Mouse (Mus musculus): ENCODE data around the gene Snph. TPM values are rescaled to one million over a fixed set of nuclear protein-coding genes. Genes with fewer than 3 reads are reported as not detected.

The Snph gene
- polyA plus RNA-seq, 1 experiment from 2014 or later = 2.3 TPM

- WGBS = 87% methylated on average over 2 of the region's 2 CpGs
- DNase-seq (ENCODE audit: low spot score) (no peak), ATAC-seq (ENCODE audit: low FRiP score) (no peak)
Measured at GRCm38 (mm10) chr2:151569452-151569851, 62.9 kb downstream of the Snph start.

GRCm38 (mm10) chr2:151566856-151567255 lies 65.5 kb downstream of the Snph start:
- no peaks in the 10 kb centered on the region for H3K9me3 ChIP-seq (ENCODE audit: control insufficient read depth, low read length)
- H3K27me3 ChIP-seq (ENCODE audit: control insufficient read depth, insufficient read depth, low read length) = no peaks in the 10 kb centered on the region
- ATAC-seq (ENCODE audit: low FRiP score) (no peak), DNase-seq (ENCODE audit: low spot score) (no peak)
- no peaks in the 10 kb centered on the region for H3K36me3 ChIP-seq (ENCODE audit: control insufficient read depth, insufficient read depth, low read length)
- H3K4me3 ChIP-seq (ENCODE audit: low read depth, low read length) = no peak overlapping the region
- no peak overlapping the region for H3K9ac ChIP-seq (ENCODE audit: low read depth, low read length)
- H3K4me2 ChIP-seq (replicated peaks; ENCODE audit: low read depth, low read length) = no peak overlapping the region
- no peaks in the 10 kb centered on the region for H3K4me1 ChIP-seq (replicated peaks; ENCODE audit: control insufficient read depth, insufficient read depth, low read length)
- WGBS = 84% methylated on average over 6 of the region's 6 CpGs
- H3K27ac ChIP-seq (ENCODE audit: low read depth, low read length) = no peak overlapping the region

More at GRCm38 (mm10) chr2:151569452-151569851, 62.9 kb downstream of the Snph start:
- no peak overlapping the region for H3K4me3 ChIP-seq (ENCODE audit: low read depth, low read length)
- H3K27ac ChIP-seq (ENCODE audit: low read depth, low read length) = no peak overlapping the region
- no peaks in the 10 kb centered on the region for H3K9me3 ChIP-seq (ENCODE audit: control insufficient read depth, low read length)
- no peaks in the 10 kb centered on the region for H3K27me3 ChIP-seq (ENCODE audit: control insufficient read depth, insufficient read depth, low read length)
- H3K9ac ChIP-seq (ENCODE audit: low read depth, low read length) = no peak overlapping the region
- H3K4me2 ChIP-seq (replicated peaks; ENCODE audit: low read depth, low read length) = no peak overlapping the region
- H3K36me3 ChIP-seq (ENCODE audit: control insufficient read depth, insufficient read depth, low read length) = no peaks in the 10 kb centered on the region
- H3K4me1 ChIP-seq (replicated peaks; ENCODE audit: control insufficient read depth, insufficient read depth, low read length) = no peaks in the 10 kb centered on the region

- no peaks in the 10 kb centered on the region for H3K27me3 ChIP-seq (ENCODE audit: control insufficient read depth, insufficient read depth, low read length)
- no peak overlapping the region for H3K4me2 ChIP-seq (replicated peaks; ENCODE audit: low read depth, low read length)
- DNase-seq (ENCODE audit: low spot score) (no peak), ATAC-seq (ENCODE audit: low FRiP score) (no peak)
- H3K4me1 ChIP-seq (replicated peaks; ENCODE audit: control insufficient read depth, insufficient read depth, low read length) = no peaks in the 10 kb centered on the region
- H3K4me3 ChIP-seq (ENCODE audit: low read depth, low read length) = no peak overlapping the region
- no peak overlapping the region for H3K9ac ChIP-seq (ENCODE audit: low read depth, low read length)
- 77% methylated on average over 3 of the region's 3 CpGs for WGBS
- H3K27ac ChIP-seq (ENCODE audit: low read depth, low read length) = no peak overlapping the region
- no peaks in the 10 kb centered on the region for H3K9me3 ChIP-seq (ENCODE audit: control insufficient read depth, low read length)
- H3K36me3 ChIP-seq (ENCODE audit: control insufficient read depth, insufficient read depth, low read length) = peaks cover 4% of the 10 kb centered on the region; the same call in 1 of the 2 replicates
Measured at GRCm38 (mm10) chr2:151564986-151565385, 67.4 kb downstream of the Snph start.

GRCm38 (mm10) chr2:151564006-151564405 lies 68.4 kb downstream of the Snph start:
- no peak overlapping the region for H3K4me3 ChIP-seq (ENCODE audit: low read depth, low read length)
- no peak overlapping the region for H3K9ac ChIP-seq (ENCODE audit: low read depth, low read length)
- no peaks in the 10 kb centered on the region for H3K4me1 ChIP-seq (replicated peaks; ENCODE audit: control insufficient read depth, insufficient read depth, low read length)
- no peak overlapping the region for H3K27ac ChIP-seq (ENCODE audit: low read depth, low read length)
- H3K9me3 ChIP-seq (ENCODE audit: control insufficient read depth, low read length) = no peaks in the 10 kb centered on the region
- WGBS = 79% methylated on average over 1 of the region's 1 CpGs
- DNase-seq (ENCODE audit: low spot score) (no peak), ATAC-seq (ENCODE audit: low FRiP score) (no peak)
- H3K36me3 ChIP-seq (ENCODE audit: control insufficient read depth, insufficient read depth, low read length) = peaks cover 7% of the 10 kb centered on the region; the same call in 1 of the 2 replicates
- H3K4me2 ChIP-seq (replicated peaks; ENCODE audit: low read depth, low read length) = no peak overlapping the region
- no peaks in the 10 kb centered on the region for H3K27me3 ChIP-seq (ENCODE audit: control insufficient read depth, insufficient read depth, low read length)

- DNase-seq (ENCODE audit: low spot score) (no peak), ATAC-seq (ENCODE audit: low FRiP score) (no peak)
- H3K27me3 ChIP-seq (ENCODE audit: control insufficient read depth, insufficient read depth, low read length) = no peaks in the 10 kb centered on the region
- H3K27ac ChIP-seq (ENCODE audit: low read depth, low read length) = no peak overlapping the region
- 92% methylated on average over 7 of the region's 7 CpGs for WGBS
- H3K36me3 ChIP-seq (ENCODE audit: control insufficient read depth, insufficient read depth, low read length) = peaks cover 7% of the 10 kb centered on the region; the same call in 1 of the 2 replicates
- no peaks in the 10 kb centered on the region for H3K4me1 ChIP-seq (replicated peaks; ENCODE audit: control insufficient read depth, insufficient read depth, low read length)
- no peak overlapping the region for H3K9ac ChIP-seq (ENCODE audit: low read depth, low read length)
- H3K4me2 ChIP-seq (replicated peaks; ENCODE audit: low read depth, low read length) = no peak overlapping the region
- H3K9me3 ChIP-seq (ENCODE audit: control insufficient read depth, low read length) = no peaks in the 10 kb centered on the region
- no peak overlapping the region for H3K4me3 ChIP-seq (ENCODE audit: low read depth, low read length)
Measured at GRCm38 (mm10) chr2:151562930-151563921, 69.2 kb downstream of the Snph start.

GRCm38 (mm10) chr2:151549615-151550121 lies 82.7 kb downstream of the Snph start:
- DNase-seq (ENCODE audit: low spot score) = no peak
- no peaks in the 10 kb centered on the region for H3K27me3 ChIP-seq (ENCODE audit: control insufficient read depth, insufficient read depth, low read length)
- H3K4me2 ChIP-seq (replicated peaks; ENCODE audit: low read depth, low read length) = no peak overlapping the region
- H3K4me3 ChIP-seq (ENCODE audit: low read depth, low read length) = no peak overlapping the region
- H3K9ac ChIP-seq (ENCODE audit: low read depth, low read length) = no peak overlapping the region
- H3K9me3 ChIP-seq (ENCODE audit: control insufficient read depth, low read length) = no peaks in the 10 kb centered on the region
- no peak for ATAC-seq (ENCODE audit: low FRiP score)
- H3K4me1 ChIP-seq (replicated peaks; ENCODE audit: control insufficient read depth, insufficient read depth, low read length) = no peaks in the 10 kb centered on the region
- H3K27ac ChIP-seq (ENCODE audit: low read depth, low read length) = no peak overlapping the region
- H3K36me3 ChIP-seq (ENCODE audit: control insufficient read depth, insufficient read depth, low read length) = no peaks in the 10 kb centered on the region; the same call in 1 of the 2 replicates
- 90% methylated on average over 3 of the region's 3 CpGs for WGBS

GRCm38 (mm10) chr2:151546571-151546970 lies 85.8 kb downstream of the Snph start:
- 91% methylated on average over 4 of the region's 4 CpGs for WGBS
- Histone ChIP-seq H3K36me3 (ENCODE audit: control insufficient read depth, insufficient read depth, low read length) (no peaks in the 10 kb centered on the region; the same call in 1 of the 2 replicates), H3K9me3 (ENCODE audit: control insufficient read depth, low read length) (no peaks in the 10 kb centered on the region), H3K4me3 (ENCODE audit: low read depth, low read length) (no peak overlapping the region), H3K27ac (ENCODE audit: low read depth, low read length) (no peak overlapping the region), H3K9ac (ENCODE audit: low read depth, low read length) (no peak overlapping the region), H3K4me1 (replicated peaks; ENCODE audit: control insufficient read depth, insufficient read depth, low read length) (peaks cover 3% of the 10 kb centered on the region), H3K4me2 (replicated peaks; ENCODE audit: low read depth, low read length) (no peak overlapping the region), H3K27me3 (ENCODE audit: control insufficient read depth, insufficient read depth, low read length) (no peaks in the 10 kb centered on the region)
- no peak for ATAC-seq (ENCODE audit: low FRiP score)
- DNase-seq (ENCODE audit: low spot score) = no peak

- Histone ChIP-seq H3K27me3 (ENCODE audit: control insufficient read depth, insufficient read depth, low read length) (no peaks in the 10 kb centered on the region), H3K9me3 (ENCODE audit: control insufficient read depth, low read length) (no peaks in the 10 kb centered on the region), H3K4me2 (replicated peaks; ENCODE audit: low read depth, low read length) (0 out of 2 replicates have a peak overlapping the region, but pooled peaks have one; percentile 70), H3K9ac (ENCODE audit: low read depth, low read length) (no peak overlapping the region), H3K4me1 (replicated peaks; ENCODE audit: control insufficient read depth, insufficient read depth, low read length) (peaks cover 3% of the 10 kb centered on the region), H3K4me3 (ENCODE audit: low read depth, low read length) (no peak overlapping the region), H3K27ac (ENCODE audit: low read depth, low read length) (no peak overlapping the region), H3K36me3 (ENCODE audit: control insufficient read depth, insufficient read depth, low read length) (no peaks in the 10 kb centered on the region)
- 72% methylated on average over 6 of the region's 6 CpGs for WGBS
- DNase-seq (ENCODE audit: low spot score) (no peak), ATAC-seq (ENCODE audit: low FRiP score) (no peak)
Measured at GRCm38 (mm10) chr2:151544673-151545072, 87.7 kb downstream of the Snph start.

All from hindbrain, embryonic 11.5 days (tissue).